Mouse (Mus musculus) neural tube, embryonic 11.5 days (tissue): ENCODE data around the gene Sat2. TPM values are rescaled to one million over a fixed set of nuclear protein-coding genes. Genes with fewer than 3 reads are reported as not detected.
A peak's percentile ranks its signal among the peaks of the same experiment; 100 is the strongest.

Experiments
- ATAC-seq: fragments of 200-750 bp; cut with Nextera tagmentation; 2 replicates; pipeline ENCODE4 v1.8.0; 2017; ENCODE audit warnings: moderate number of reproducible peaks, mild to moderate bottlenecking, moderate TSS enrichment, moderate library complexity; ENCODE audit not compliant: insufficient read depth, low FRiP score, low TSS enrichment
- DNase-seq: peaks from one replicate; pipeline ENCODE4 v3.0.0-alpha.2; 2015; ENCODE audit warnings: low spot score
- H3K27ac ChIP-seq: fragments of 300-500 bp; sonication (generic); 2 replicates; pipeline ENCODE4 v1.5.1; 2014; ENCODE audit warnings: low read depth, mild to moderate bottlenecking, low read length
- H3K27me3 ChIP-seq: fragments of 300-500 bp; sonication (generic); 2 replicates; pipeline ENCODE4 v1.6.1; 2014; ENCODE audit warnings: mild to moderate bottlenecking, low read length, mixed read lengths; ENCODE audit not compliant: control insufficient read depth, insufficient read depth
- H3K36me3 ChIP-seq: fragments of 300-500 bp; sonication (generic); 2 replicates; pipeline ENCODE4 v1.6.1; 2014; ENCODE audit warnings: mild to moderate bottlenecking, low read length, moderate library complexity, mixed read lengths; ENCODE audit not compliant: control insufficient read depth, insufficient read depth
- H3K4me1 ChIP-seq: fragments of 300-500 bp; sonication (generic); 2 replicates; pipeline ENCODE4 v1.6.1; 2014; ENCODE audit warnings: low read length, mixed read lengths; ENCODE audit not compliant: control insufficient read depth, insufficient read depth
- H3K4me2 ChIP-seq: fragments of 300-500 bp; sonication (generic); 2 replicates; pipeline ENCODE4 v1.6.1; 2014; ENCODE audit warnings: low read depth, mild to moderate bottlenecking, moderate library complexity
- H3K4me3 ChIP-seq: fragments of 300-500 bp; sonication (generic); 2 replicates; pipeline ENCODE4 v1.5.1; 2014; ENCODE audit warnings: low read depth, low read length
- H3K9ac ChIP-seq: fragments of 300-500 bp; sonication (generic); 2 replicates; pipeline ENCODE4 v1.6.1; 2014; ENCODE audit warnings: mild to moderate bottlenecking, low read length
- H3K9me3 ChIP-seq: fragments of 300-500 bp; sonication (generic); 2 replicates; pipeline ENCODE4 v1.6.1; 2016; ENCODE audit warnings: low read length; ENCODE audit not compliant: control insufficient read depth
- WGBS: fragments of 180-500 bp; shearing (Covaris S2); extraction: QIAGEN DNeasy Blood & Tissue Kit; methylation state at CpG from one replicate; pipeline ENCODE4 v1.1.7; 2014; 5-methylcytosine and 5-hydroxymethylcytosine counted together
- microRNA counts: library from miRNA; unstranded; fragments of <30 nt; microRNA quantifications from one replicate; lab custom pipeline; 2015
- microRNA-seq: library from miRNA; unstranded; fragments of <30 nt; microRNA quantifications from one replicate; pipeline ENCODE4, GENCODE M21; 2016
- polyA plus RNA-seq: library from polyadenylated mRNA; unstranded; fragments of >200 nt; fragmentation: Nextera tagmentation; extraction: Ambion mirVana; gene quantifications from 2 replicates; pipeline ENCODE4 v1.2.1, GENCODE M21; 2014

Sat2 gene
- polyA plus RNA-seq, 1 experiment from 2014 or later, result 19.0 TPM

DNA sequence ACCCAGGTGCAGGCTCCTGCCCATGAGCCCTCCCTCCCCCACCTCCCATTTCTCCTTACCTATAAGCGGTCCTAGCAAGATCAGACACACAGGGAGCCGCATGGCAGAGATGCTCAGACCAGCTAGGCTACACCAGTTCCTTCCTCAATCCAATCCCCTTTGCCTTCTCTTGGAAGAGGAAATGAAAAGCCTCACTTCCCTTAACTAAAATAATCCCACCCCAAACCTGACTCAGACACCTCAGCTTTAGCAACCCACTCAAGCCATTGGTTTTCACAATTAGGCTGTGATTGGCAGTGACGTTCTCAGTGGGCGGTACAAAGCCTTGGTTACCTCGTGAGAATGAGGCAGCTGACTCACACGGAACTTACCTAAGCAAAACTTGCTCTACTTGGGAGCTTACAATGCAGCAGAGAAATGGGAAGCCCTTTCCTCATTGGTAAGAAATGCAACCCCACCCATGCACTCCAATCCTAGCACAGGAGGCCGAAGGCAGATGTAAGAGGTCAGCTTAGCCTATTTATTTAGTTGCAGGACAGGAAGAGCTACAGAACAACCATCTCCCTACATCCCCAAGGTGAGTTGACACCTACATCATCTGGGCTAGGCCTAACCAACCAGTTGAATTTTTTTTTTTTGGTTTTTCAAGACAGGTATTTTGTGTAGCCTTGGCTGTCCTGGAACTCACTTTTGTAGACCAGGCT, 44.3 kb downstream of the Sat2 start, which contains the start of gene Cd68:
Gene Cd68 (minus strand): TSS at position 193 of the 704 bp plus-strand sequence.
- no peaks in the 10 kb centered on the region for H3K27me3 ChIP-seq
- peaks cover 20% of the 10 kb centered on the region for H3K4me1 ChIP-seq
- H3K36me3 ChIP-seq, result peaks cover 33% of the 10 kb centered on the region
- H3K9me3 ChIP-seq, result no peaks in the 10 kb centered on the region
- 39% methylated on average over 7 of the region's 7 CpGs for WGBS
- ATAC-seq (no peak), DNase-seq (no peak)
- H3K4me2 ChIP-seq, result no peak within 1 kb of the TSS
- no peak within 1 kb of the TSS for H3K27ac ChIP-seq
- no peak within 1 kb of the TSS for H3K4me3 ChIP-seq
- no peak within 1 kb of the TSS for H3K9ac ChIP-seq

DNA sequence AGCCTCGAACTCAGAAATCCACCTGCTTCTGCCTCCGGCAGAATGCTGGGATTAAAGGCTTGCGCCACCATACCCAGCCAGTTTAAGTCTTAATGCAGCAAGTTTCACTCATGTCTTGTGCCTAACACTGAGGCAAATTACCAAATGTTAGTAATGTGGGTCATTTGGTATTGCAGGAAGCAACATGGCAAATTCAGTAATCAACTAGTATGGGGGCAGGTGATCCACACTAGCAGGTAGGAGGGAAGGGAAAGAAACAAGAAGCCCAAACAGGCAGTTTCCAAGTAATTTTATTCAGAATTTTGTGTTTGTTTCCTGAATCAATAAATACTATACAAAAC, 44.8 kb downstream of the Sat2 start:
- Histone ChIP-seq H3K36me3 (peaks cover 33% of the 10 kb centered on the region), H3K4me2 (no peak overlapping the region), H3K27me3 (no peaks in the 10 kb centered on the region), H3K9ac (no peak overlapping the region), H3K4me1 (peaks cover 17% of the 10 kb centered on the region), H3K9me3 (no peaks in the 10 kb centered on the region), H3K4me3 (no peak overlapping the region), H3K27ac (no peak overlapping the region)
- no peak for DNase-seq
- ATAC-seq, result no peak
- whole genome bisulfite sequencing, result 90% methylated on average over 3 of the region's 3 CpGs

DNA sequence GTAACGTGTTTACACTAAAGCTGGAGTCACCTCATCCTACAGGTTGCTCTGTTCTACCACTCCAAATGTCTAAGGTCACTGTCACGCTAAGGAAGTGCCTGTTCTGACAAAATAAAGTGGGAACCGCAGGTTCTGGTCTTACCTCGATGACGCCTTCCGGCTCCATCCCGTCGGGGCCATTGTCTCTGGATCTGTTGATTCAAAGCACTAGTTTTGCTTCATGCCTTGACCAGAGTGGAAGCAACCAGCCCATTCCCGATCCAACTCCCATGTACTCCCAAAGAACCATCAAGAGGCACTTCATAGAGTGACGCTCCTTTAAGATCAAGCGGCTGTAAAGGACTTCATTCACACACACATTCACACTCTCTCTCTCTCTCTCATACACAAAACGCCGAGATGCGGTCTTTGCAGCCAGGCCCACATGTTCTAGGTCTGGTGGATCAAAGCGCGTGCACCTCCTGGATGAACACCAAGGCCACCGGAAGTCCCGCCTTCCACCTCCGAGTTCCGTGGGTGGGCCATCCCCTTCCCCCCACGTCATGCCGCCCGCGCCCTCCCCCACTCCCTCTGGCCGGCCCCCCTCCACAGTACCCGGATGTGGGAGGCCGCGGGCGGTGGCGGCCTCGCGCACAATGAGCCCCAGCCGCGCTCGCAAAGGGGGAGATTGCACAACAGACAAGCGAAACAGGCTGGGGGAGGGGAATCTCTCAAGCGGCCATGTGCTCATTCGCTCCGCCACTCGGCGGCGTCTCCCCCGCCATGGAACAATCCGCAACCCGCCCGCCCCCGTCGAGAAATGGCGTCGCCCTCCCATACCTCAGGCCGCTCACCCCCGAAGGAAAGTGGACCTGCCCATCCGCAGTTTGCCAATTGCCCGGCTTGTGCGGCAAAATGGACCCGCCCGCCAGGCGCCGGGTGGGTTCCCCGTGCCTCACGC, 49.2 kb downstream of the Sat2 start:
- ATAC-seq, result peak; percentile 48
- Histone ChIP-seq H3K4me3 (peak overlapping the region; percentile 97), H3K9me3 (no peaks in the 10 kb centered on the region), H3K4me1 (peaks cover 16% of the 10 kb centered on the region), H3K36me3 (peaks cover 29% of the 10 kb centered on the region), H3K9ac (peak overlapping the region; percentile 99), H3K27me3 (no peaks in the 10 kb centered on the region), H3K27ac (peak overlapping the region; percentile 96), H3K4me2 (peak overlapping the region; percentile 86)
- DNase-seq, result peak; percentile 95
- 1% methylated on average over 56 of the region's 61 CpGs for WGBS

DNA sequence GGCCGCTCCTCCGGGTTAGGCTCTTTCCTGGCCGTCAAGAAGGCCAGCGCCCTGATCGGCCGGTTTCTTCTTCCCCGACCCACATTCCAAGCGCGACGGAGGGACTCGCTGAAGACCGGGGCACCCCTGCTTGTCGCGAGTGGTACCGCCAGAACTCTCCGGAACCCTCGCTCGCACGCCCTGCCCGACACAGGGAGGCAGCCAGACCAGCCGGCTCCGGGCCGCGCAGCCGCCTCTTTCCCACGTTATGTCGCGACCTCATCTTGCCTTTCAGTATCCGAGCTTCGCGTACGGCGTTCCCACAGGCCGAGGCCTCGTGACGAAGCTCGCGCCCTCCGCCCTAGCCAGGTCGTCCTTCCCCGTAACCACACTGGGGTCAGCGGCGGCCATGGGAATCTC, 49.9 kb downstream of the Sat2 start:
- peak overlapping the region; percentile 86 for H3K4me2 ChIP-seq
- H3K27ac ChIP-seq, result peak overlapping the region; percentile 96
- H3K9ac ChIP-seq, result peak overlapping the region; percentile 99
- 0 out of 2 replicates have a peak, but pooled peaks have one; percentile 17 for ATAC-seq
- DNase-seq, result no peak
- H3K4me3 ChIP-seq, result peak overlapping the region; percentile 97
- peaks cover 29% of the 10 kb centered on the region for H3K36me3 ChIP-seq
- peaks cover 16% of the 10 kb centered on the region for H3K4me1 ChIP-seq
- H3K27me3 ChIP-seq, result no peaks in the 10 kb centered on the region
- no peaks in the 10 kb centered on the region for H3K9me3 ChIP-seq
- WGBS, result under 1% methylated on average over 41 of the region's 43 CpGs

DNA sequence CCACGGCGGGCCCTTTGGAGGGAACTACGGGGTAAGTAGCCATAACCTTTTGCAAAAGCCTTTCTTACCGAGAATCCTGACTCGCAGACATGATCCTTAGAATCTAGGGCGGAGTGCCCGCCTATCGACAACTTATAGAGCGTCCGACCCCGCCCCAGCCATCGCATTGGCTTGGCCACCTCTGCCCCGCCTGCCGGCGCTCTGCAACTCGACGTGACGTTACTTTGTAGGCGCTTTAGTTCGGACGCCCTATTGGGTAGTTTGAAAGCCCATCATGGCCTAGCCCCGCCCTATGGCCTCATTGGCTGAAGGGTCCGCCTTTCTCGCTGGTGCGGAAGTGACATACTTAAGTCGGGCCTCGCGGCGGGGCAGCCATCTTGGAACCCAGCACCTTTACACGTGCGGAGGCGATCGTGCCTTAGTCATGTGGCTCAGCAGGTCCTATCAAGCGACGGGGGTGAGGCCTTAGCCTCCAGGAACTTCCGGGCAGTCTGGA, 50.4 kb downstream of the Sat2 start, which contains the start of gene Eif4a1:
Gene Eif4a1 (minus strand): TSS at position 213 of the 496 bp plus-strand sequence.
- H3K4me2 ChIP-seq, result peak within 1 kb of the TSS; percentile 86
- no peaks in the 10 kb centered on the region for H3K27me3 ChIP-seq
- peaks cover 16% of the 10 kb centered on the region for H3K4me1 ChIP-seq
- H3K9ac ChIP-seq, result peak within 1 kb of the TSS; percentile 99
- peak within 1 kb of the TSS; percentile 96 for H3K27ac ChIP-seq
- peaks cover 29% of the 10 kb centered on the region for H3K36me3 ChIP-seq
- WGBS, result 0% methylated on average over 36 of the region's 36 CpGs
- ATAC-seq (peak; percentile 96), DNase-seq (peak; percentile 100)
- H3K9me3 ChIP-seq, result no peaks in the 10 kb centered on the region
- peak within 1 kb of the TSS; percentile 97 for H3K4me3 ChIP-seq

MicroRNA genes within 50 kb of the gene (microRNA counts, 519-probe panel; counts per million panel counts)
- microRNA mmu-miR-1934 (lab: Ali Mortazavi, UCI) (171 counts per million, percentile 57 among the panel's probes with 10 or more counts), microRNA mmu-miR-467f (lab: Ali Mortazavi, UCI) (2,928 counts per million, percentile 64 among the panel's probes with 10 or more counts)

Small RNAs within 50 kb of the gene (microRNA-seq; reads per million reads assigned to microRNA genes)
- 1.3 reads per million for gene Mir1934
- not detected for gene Mir467f

Other genes with a start within 250 kb of the Sat2 start
- 125 and 129 TPM in 2 replicates for gene Naa38, start 226.5 kb upstream of the Sat2 start, polyA plus RNA-seq
- gene Cyb5d1, start 226.4 kb upstream of the Sat2 start, polyA plus RNA-seq, result 44.7 and 48.4 TPM in 2 replicates
- 13.1 and 17.2 TPM in 2 replicates for gene Tmem88, start 223.8 kb upstream of the Sat2 start, polyA plus RNA-seq
- gene Kdm6b, start 208.3 kb upstream of the Sat2 start, polyA plus RNA-seq, result 37.9 and 42.0 TPM in 2 replicates
- 0.92 and 1.2 TPM in 2 replicates for gene Dnah2, start 72.9 kb upstream of the Sat2 start, polyA plus RNA-seq
- 9.6 and 9.7 TPM in 2 replicates for gene Efnb3, start 61.8 kb upstream of the Sat2 start, polyA plus RNA-seq
- 34.5 and 34.6 TPM in 2 replicates for gene Wrap53, start 41.8 kb upstream of the Sat2 start, polyA plus RNA-seq
- gene Trp53, start 41.7 kb upstream of the Sat2 start, polyA plus RNA-seq, result 169 and 175 TPM in 2 replicates
- 7.2 and 7.7 TPM in 2 replicates for gene Atp1b2, start 16.1 kb upstream of the Sat2 start, polyA plus RNA-seq
- not detected in 2 replicates for gene Shbg, start 4.1 kb upstream of the Sat2 start, polyA plus RNA-seq
- gene Fxr2, start 11.0 kb downstream of the Sat2 start, polyA plus RNA-seq, result 36.4 and 40.3 TPM in 2 replicates
- gene Sox15, start 33.3 kb downstream of the Sat2 start, polyA plus RNA-seq, result not detected in 2 replicates
- 26.8 and 30.0 TPM in 2 replicates for gene Mpdu1, start 40.6 kb downstream of the Sat2 start, polyA plus RNA-seq
- 5.5 and 6.7 TPM in 2 replicates for gene Cd68, start 44.1 kb downstream of the Sat2 start, polyA plus RNA-seq
- gene Eif4a1, start 50.4 kb downstream of the Sat2 start, polyA plus RNA-seq, result 781 and 824 TPM in 2 replicates
- gene Senp3, start 60.1 kb downstream of the Sat2 start, polyA plus RNA-seq, result 88.6 and 93.8 TPM in 2 replicates
- gene Tnfsf13, start 63.8 kb downstream of the Sat2 start, polyA plus RNA-seq, result 0.19 TPM in 1 of 2 replicates, not detected in the other
- gene Tnfsf12, start 73.8 kb downstream of the Sat2 start, polyA plus RNA-seq, result 1.5 and 1.7 TPM in 2 replicates
- 1.4 and 1.5 TPM in 2 replicates for gene Tnfsfm13, start 74.1 kb downstream of the Sat2 start, polyA plus RNA-seq
- gene Polr2a, start 136.6 kb downstream of the Sat2 start, polyA plus RNA-seq, result 65.0 and 65.3 TPM in 2 replicates
- gene Slc35g3, start 139.9 kb downstream of the Sat2 start, polyA plus RNA-seq, result not detected in 2 replicates
- 0.99 and 1.3 TPM in 2 replicates for gene Zbtb4, start 143.9 kb downstream of the Sat2 start, polyA plus RNA-seq
- 4.2 and 6.2 TPM in 2 replicates for gene Chrnb1, start 173.9 kb downstream of the Sat2 start, polyA plus RNA-seq
- 2.0 and 3.0 TPM in 2 replicates for gene Fgf11, start 179.8 kb downstream of the Sat2 start, polyA plus RNA-seq
- gene Tmem102, start 183.6 kb downstream of the Sat2 start, polyA plus RNA-seq, result 0.69 and 0.88 TPM in 2 replicates
- not detected in 2 replicates for gene Gm39566, start 193.3 kb downstream of the Sat2 start, polyA plus RNA-seq
- gene Spem2, start 196.4 kb downstream of the Sat2 start, polyA plus RNA-seq, result not detected in 2 replicates
- gene Spem1, start 200.2 kb downstream of the Sat2 start, polyA plus RNA-seq, result 0.23 TPM in 1 of 2 replicates, not detected in the other
- 10.9 and 11.4 TPM in 2 replicates for gene Nlgn2, start 215.8 kb downstream of the Sat2 start, polyA plus RNA-seq
- gene Tmem256, start 216.5 kb downstream of the Sat2 start, polyA plus RNA-seq, result 289 and 296 TPM in 2 replicates
- 75.4 and 83.7 TPM in 2 replicates for gene Plscr3, start 224.4 kb downstream of the Sat2 start, polyA plus RNA-seq
- gene Tnk1, start 236.7 kb downstream of the Sat2 start, polyA plus RNA-seq, result 0.23 and 0.72 TPM in 2 replicates